Mouse (Mus musculus) lung, postnatal 0 days (tissue): ENCODE data around the gene Pitpnc1.

ENCODE experiments used
- CTCF ChIP-seq: IDR thresholded peaks from 2 replicates; pipeline ENCODE4 v1.5.1; 2016; ENCODE audit warnings: antibody characterized with exemption, mild to moderate bottlenecking
- EP300 ChIP-seq: IDR thresholded peaks from 2 replicates; pipeline ENCODE4 v1.6.1; 2016; ENCODE audit warnings: antibody characterized with exemption, mild to moderate bottlenecking, control low read depth

GRCm38 (mm10) chr11:107282481-107282880, 188.0 kb downstream of the Pitpnc1 start:
- TF ChIP-seq CTCF (no peak), EP300 (no peak)
